Mouse (Mus musculus) liver, embryonic 14.5 days (tissue): ENCODE measurements around the gene Rpap3. TPM values are rescaled to one million over a fixed set of nuclear protein-coding genes. Genes with fewer than 3 reads are reported as not detected.

Experiments
- ATAC-seq: fragments of 200-750 bp; cut with Nextera tagmentation; 2 replicates; pipeline ENCODE4 v1.8.0; 2017; ENCODE audit warnings: moderate number of reproducible peaks, mild to moderate bottlenecking, moderate library complexity; ENCODE audit not compliant: insufficient read depth
- DNase-seq, 3 experiments: peaks; one replicate each; pipeline ENCODE4 v3.0.0-alpha.2; 2012 to 2013; ENCODE audit warnings: low read depth in 3 of 3, low spot score in 3 of 3
- H3K27ac ChIP-seq: fragments of 300-500 bp; sonication (generic); 2 replicates; pipeline ENCODE4 v1.5.1; 2014; ENCODE audit warnings: moderate library complexity, mild to moderate bottlenecking, control low read depth, inconsistent platforms
- H3K27me3 ChIP-seq: fragments of 300-500 bp; sonication (generic); 2 replicates; pipeline ENCODE4 v1.6.1; 2014; ENCODE audit warnings: mild to moderate bottlenecking, low read length, moderate library complexity; ENCODE audit not compliant: control insufficient read depth, insufficient read depth
- H3K36me3 ChIP-seq: fragments of 300-500 bp; sonication (generic); replicated peaks from 2 replicates; pipeline ENCODE4 v1.6.1; 2014; ENCODE audit warnings: low read depth; ENCODE audit not compliant: control insufficient read depth, insufficient read depth
- H3K4me1 ChIP-seq, 2 experiments: fragments of 200-500 bp in 1 of 2; fragments of 300-500 bp in 1 of 2; sonication (generic) in 1 of 2; replicated peaks; 2 replicates each; pipeline ENCODE4 v1.6.1; 2012 to 2014; ENCODE audit warnings: antibody characterized with exemption in 1 of 2, inconsistent platforms in 1 of 2, low read length in 1 of 2; ENCODE audit not compliant: control insufficient read depth in 2 of 2, insufficient read depth in 2 of 2
- H3K4me2 ChIP-seq: fragments of 300-500 bp; sonication (generic); 2 replicates; pipeline ENCODE4 v1.6.1; 2014; ENCODE audit warnings: low read depth, mild to moderate bottlenecking, control low read depth, moderate library complexity
- H3K4me3 ChIP-seq, 2 experiments: fragments of 200-500 bp in 1 of 2; fragments of 300-500 bp in 1 of 2; sonication (generic) in 1 of 2; 2 replicates each; pipeline ENCODE4 v1.5.1; 2012 to 2014; ENCODE audit warnings: low read depth in 2 of 2, low read length in 2 of 2, mild to moderate bottlenecking in 2 of 2, control low read depth in 1 of 2, inconsistent platforms in 1 of 2, moderate library complexity in 1 of 2; ENCODE audit not compliant: insufficient read depth in 1 of 2
- H3K9ac ChIP-seq: fragments of 300-500 bp; sonication (generic); replicated peaks from 2 replicates; pipeline ENCODE4 v1.6.1; 2014; ENCODE audit warnings: mild to moderate bottlenecking, control low read depth, moderate library complexity
- H3K9me3 ChIP-seq: fragments of 300-500 bp; sonication (generic); 2 replicates; pipeline ENCODE4 v1.6.1; 2016; ENCODE audit warnings: low read length, mixed read lengths; ENCODE audit not compliant: control insufficient read depth
- CTCF ChIP-seq: IDR thresholded peaks from 2 replicates; pipeline ENCODE4 v1.5.1; 2016; ENCODE audit warnings: antibody characterized with exemption, low read depth, control low read depth
- EP300 ChIP-seq: IDR thresholded peaks from 2 replicates; pipeline ENCODE4 v1.6.1; 2016; ENCODE audit warnings: antibody characterized with exemption, low read depth
- WGBS: fragments of 180-500 bp; shearing (Covaris S2); extraction: QIAGEN DNeasy Blood & Tissue Kit; methylation state at CpG from one replicate; pipeline ENCODE4 v1.1.7; 2014; ENCODE audit not compliant: insufficient replicate concordance; 5-methylcytosine and 5-hydroxymethylcytosine counted together
- polyA plus RNA-seq, 2 experiments: library from polyadenylated mRNA; depleted of rRNA in 1 of 2; stranded (reverse) in 1 of 2; unstranded in 1 of 2; fragments of >200 nt; fragmentation: Nextera tagmentation in 1 of 2; extraction: Ambion mirVana in 1 of 2; gene quantifications; 2 replicates each; pipeline versions ENCODE4 v1.2.1 to v1.2.3; 2012 to 2014

Rpap3 gene
- polyA plus RNA-seq, 2 experiments: 6.8 to 11.2 TPM

DNA sequence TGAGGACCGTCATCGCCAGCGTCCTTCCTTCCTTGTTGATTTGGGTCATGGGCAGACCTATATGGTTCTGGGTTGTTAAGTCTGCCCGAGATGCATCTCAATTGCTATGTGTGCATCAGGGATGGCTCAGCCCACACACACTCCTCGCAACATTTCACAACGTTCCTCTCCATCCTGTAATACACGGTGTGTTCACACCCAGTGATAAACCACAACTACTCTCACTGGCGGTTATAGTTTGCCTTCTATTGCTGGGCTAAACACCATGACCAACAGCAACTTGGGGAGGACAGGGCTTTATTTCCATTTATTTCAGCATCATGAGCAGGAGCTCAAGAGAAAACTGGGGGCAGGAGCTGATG, 46.9 kb downstream of the Rpap3 start:
- Histone ChIP-seq H3K9ac (no peak overlapping the region), H3K27me3 (no peaks in the 10 kb centered on the region), H3K4me3 (no peak overlapping the region), H3K27ac (no peak overlapping the region), H3K36me3 (no peaks in the 10 kb centered on the region), H3K9me3 (no peaks in the 10 kb centered on the region), H3K4me2 (no peak overlapping the region), H3K4me1 (no peaks in the 10 kb centered on the region)
- TF ChIP-seq CTCF: no peak
- no peak for TF ChIP-seq EP300
- WGBS: 61% methylated on average over 8 of the region's 8 CpGs
- ATAC-seq: no peak
- no peak for DNase-seq

DNA sequence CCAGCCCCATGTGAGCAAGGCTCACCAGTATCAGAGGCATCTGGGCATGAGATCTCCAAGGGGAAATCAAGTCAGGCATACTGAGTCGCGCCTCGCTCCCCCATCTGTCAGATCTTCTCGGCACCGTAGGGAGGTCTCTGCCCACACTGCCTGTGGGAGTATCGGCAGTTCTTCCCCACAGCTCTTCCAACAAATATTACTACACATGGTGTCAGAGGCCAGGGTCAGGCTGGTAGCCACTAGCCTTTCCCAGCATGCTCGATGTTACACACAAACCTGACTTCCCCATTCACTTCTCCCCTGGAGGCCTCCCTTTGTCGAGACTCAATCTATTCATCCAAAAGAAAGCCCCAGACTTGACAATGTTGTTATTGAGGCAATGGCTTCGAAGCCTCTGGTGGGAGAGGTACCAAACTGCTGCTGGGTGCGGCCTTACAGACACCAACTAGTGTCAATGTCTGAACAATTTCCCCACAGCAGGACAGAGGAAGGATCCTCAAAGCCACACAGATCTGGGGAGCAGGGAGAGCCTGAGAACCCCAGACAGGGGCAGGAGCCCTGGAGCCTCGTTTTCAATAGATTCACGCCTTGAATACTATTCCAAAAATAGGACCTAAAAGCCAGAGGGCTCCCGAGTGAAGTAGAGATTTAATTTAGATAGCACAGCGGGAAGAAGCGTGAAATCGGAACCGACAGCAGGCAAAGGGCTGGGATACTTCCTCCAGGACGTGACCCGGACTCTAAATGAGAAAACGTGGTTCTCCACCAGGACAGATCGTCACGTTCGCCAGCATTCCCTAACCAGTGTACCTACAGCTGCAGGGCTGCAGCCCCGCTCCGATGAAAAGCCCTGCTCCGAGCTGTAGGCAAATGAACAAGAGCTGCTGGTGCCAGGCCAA, 47.5 kb downstream of the Rpap3 start:
- ATAC-seq: no peak
- Histone ChIP-seq H3K36me3 (no peaks in the 10 kb centered on the region), H3K4me1 (no peaks in the 10 kb centered on the region), H3K4me3 (no peak overlapping the region), H3K9me3 (no peaks in the 10 kb centered on the region), H3K27ac (no peak overlapping the region), H3K4me2 (no peak overlapping the region), H3K9ac (no peak overlapping the region), H3K27me3 (no peaks in the 10 kb centered on the region)
- WGBS: 63% methylated on average over 26 of the region's 26 CpGs
- no peak for TF ChIP-seq CTCF
- TF ChIP-seq EP300: no peak
- DNase-seq: no peak

- H3K4me3 ChIP-seq: no peak overlapping the region
- DNase-seq: no peak
- TF ChIP-seq EP300 (no peak), CTCF (no peak)
- H3K4me2 ChIP-seq: no peak overlapping the region
- H3K9me3 ChIP-seq: no peaks in the 10 kb centered on the region
- no peak overlapping the region for H3K9ac ChIP-seq
- ATAC-seq: no peak
- H3K4me1 ChIP-seq: no peaks in the 10 kb centered on the region
- no peaks in the 10 kb centered on the region for H3K27me3 ChIP-seq
- H3K27ac ChIP-seq: no peak overlapping the region
- 84% methylated on average over 14 of the region's 14 CpGs for WGBS
- H3K36me3 ChIP-seq: no peaks in the 10 kb centered on the region
Observed at GRCm38 (mm10) chr15:97657420-97657819, 48.2 kb downstream of the Rpap3 start.

GRCm38 (mm10) chr15:97649726-97650125, 55.9 kb downstream of the Rpap3 start:
- no peaks in the 10 kb centered on the region for H3K9me3 ChIP-seq
- TF ChIP-seq EP300 (no peak), CTCF (no peak)
- H3K4me1 ChIP-seq: no peaks in the 10 kb centered on the region
- no peak for ATAC-seq
- DNase-seq: no peak
- 47% methylated on average over 4 of the region's 4 CpGs for WGBS
- no peak overlapping the region for H3K27ac ChIP-seq
- no peak overlapping the region for H3K4me2 ChIP-seq
- no peak overlapping the region for H3K4me3 ChIP-seq
- H3K9ac ChIP-seq: no peak overlapping the region
- no peaks in the 10 kb centered on the region for H3K36me3 ChIP-seq
- H3K27me3 ChIP-seq: no peaks in the 10 kb centered on the region

- Histone ChIP-seq H3K4me2 (no peak overlapping the region), H3K27ac (no peak overlapping the region), H3K4me1 (no peaks in the 10 kb centered on the region), H3K4me3 (no peak overlapping the region), H3K9ac (no peak overlapping the region), H3K36me3 (no peaks in the 10 kb centered on the region), H3K27me3 (no peaks in the 10 kb centered on the region), H3K9me3 (no peaks in the 10 kb centered on the region)
- DNase-seq: no peak
- TF ChIP-seq EP300 (no peak), CTCF (no peak)
- WGBS: 77% methylated on average over 18 of the region's 18 CpGs
- no peak for ATAC-seq
Observed at GRCm38 (mm10) chr15:97648176-97648575, 57.4 kb downstream of the Rpap3 start.
